Mouse (Mus musculus): Measurements from ENCODE around the gene Ddx18. TPM values are rescaled to one million over a fixed set of nuclear protein-coding genes. Genes with fewer than 3 reads are reported as not detected.

Gene Ddx18
- polyA plus RNA-seq, 1 experiment: 52.7 TPM

DNA sequence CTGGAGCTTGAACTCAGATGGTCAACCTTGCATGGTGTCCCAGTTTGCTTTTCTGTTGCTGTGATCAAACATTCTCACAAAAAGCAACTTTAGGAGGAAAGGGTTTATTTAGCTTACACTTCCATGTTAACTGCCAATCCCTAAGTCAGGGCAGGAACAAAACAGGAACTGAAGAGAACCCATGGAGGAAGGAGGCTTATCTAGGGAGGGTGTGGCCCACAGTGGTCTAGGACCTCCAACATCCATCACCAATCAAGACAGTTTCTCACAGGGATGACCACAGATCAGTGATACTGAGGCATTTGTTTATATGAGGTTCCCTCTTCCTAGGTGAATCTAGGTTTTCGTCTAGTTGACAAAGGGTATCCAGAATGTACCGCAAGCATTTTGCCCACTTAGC, 55.8 kb downstream of the Ddx18 start:
- TF ChIP-seq POLR2A (IDR thresholded peaks at IDR 0.05; ENCODE audit: control insufficient read depth, extremely low read depth, insufficient read depth, low read length, poor library complexity) (no peak), CTCF (IDR thresholded peaks at IDR 0.05; ENCODE audit: borderline replicate concordance, control insufficient read depth, extremely low read depth, insufficient read depth, low read length, poor library complexity) (no peak)
- DNase-seq: no peak
- Histone ChIP-seq H3K27me3 (ENCODE audit: control insufficient read depth, insufficient read depth, low read length) (no peaks in the 10 kb centered on the region), H3K36me3 (ENCODE audit: control insufficient read depth, insufficient read depth, low read length) (no peaks in the 10 kb centered on the region), H3K4me1 (replicated peaks; ENCODE audit: control insufficient read depth, insufficient read depth, low read length) (no peaks in the 10 kb centered on the region), H3K4me3 (ENCODE audit: control insufficient read depth, insufficient read depth, low read length) (no peak overlapping the region), H3K27ac (ENCODE audit: control insufficient read depth, insufficient read depth, low read length) (no peak overlapping the region)
- WGBS: 92% methylated on average over 2 of the region's 2 CpGs

- Histone ChIP-seq H3K4me1 (replicated peaks; ENCODE audit: control insufficient read depth, insufficient read depth, low read length) (no peaks in the 10 kb centered on the region), H3K27me3 (ENCODE audit: control insufficient read depth, insufficient read depth, low read length) (no peaks in the 10 kb centered on the region), H3K36me3 (ENCODE audit: control insufficient read depth, insufficient read depth, low read length) (no peaks in the 10 kb centered on the region), H3K27ac (ENCODE audit: control insufficient read depth, insufficient read depth, low read length) (no peak overlapping the region), H3K4me3 (ENCODE audit: control insufficient read depth, insufficient read depth, low read length) (no peak overlapping the region)
- no peak for TF ChIP-seq CTCF (IDR thresholded peaks at IDR 0.05; ENCODE audit: borderline replicate concordance, control insufficient read depth, extremely low read depth, insufficient read depth, low read length, poor library complexity)
- no peak for TF ChIP-seq POLR2A (IDR thresholded peaks at IDR 0.05; ENCODE audit: control insufficient read depth, extremely low read depth, insufficient read depth, low read length, poor library complexity)
- no peak for DNase-seq
- WGBS: 91% methylated on average over 2 of the region's 2 CpGs
Measured at GRCm38 (mm10) chr1:121511186-121511585, 56.6 kb downstream of the Ddx18 start.

DNA sequence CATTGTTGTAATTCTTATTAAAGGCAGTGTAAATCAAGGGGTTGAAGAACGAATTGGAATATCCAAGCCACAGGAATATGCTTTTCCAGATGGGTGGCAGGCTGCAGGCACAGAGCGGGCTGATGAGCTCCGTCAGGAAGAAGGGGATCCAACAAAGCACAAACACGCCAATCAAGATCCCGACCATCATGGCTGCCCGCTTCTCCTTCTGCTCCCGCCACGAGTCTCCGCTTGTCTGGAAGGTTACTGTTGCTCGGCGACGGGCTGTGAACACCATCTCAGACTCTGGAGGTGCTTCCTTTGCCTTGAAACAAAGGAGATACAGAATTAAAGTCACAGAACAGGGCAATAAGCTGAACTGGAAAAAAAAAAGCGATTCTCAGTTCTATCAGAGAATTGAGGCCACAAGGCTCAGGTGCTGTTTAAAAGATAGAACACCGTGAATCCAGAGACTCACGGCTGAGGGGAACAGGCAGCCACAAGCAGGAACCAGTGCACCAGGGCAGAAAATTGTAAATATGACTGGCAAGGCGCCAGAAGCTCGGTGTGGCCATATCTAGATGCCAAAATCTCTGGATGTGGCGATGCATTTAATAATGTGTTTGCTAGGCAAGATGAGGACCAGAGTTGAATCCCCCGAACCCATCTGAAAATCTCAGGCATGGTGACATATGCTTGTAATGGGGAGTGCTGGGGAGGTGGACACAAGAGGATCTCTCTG, 57.2 kb downstream of the Ddx18 start:
- no peaks in the 10 kb centered on the region for H3K27me3 ChIP-seq (ENCODE audit: control insufficient read depth, insufficient read depth, low read length)
- DNase-seq: no peak
- H3K36me3 ChIP-seq (ENCODE audit: control insufficient read depth, insufficient read depth, low read length): no peaks in the 10 kb centered on the region
- WGBS: 92% methylated on average over 19 of the region's 19 CpGs
- no peaks in the 10 kb centered on the region for H3K4me1 ChIP-seq (replicated peaks; ENCODE audit: control insufficient read depth, insufficient read depth, low read length)
- no peak overlapping the region for H3K4me3 ChIP-seq (ENCODE audit: control insufficient read depth, insufficient read depth, low read length)
- TF ChIP-seq CTCF (IDR thresholded peaks at IDR 0.05; ENCODE audit: borderline replicate concordance, control insufficient read depth, extremely low read depth, insufficient read depth, low read length, poor library complexity) (no peak), POLR2A (IDR thresholded peaks at IDR 0.05; ENCODE audit: control insufficient read depth, extremely low read depth, insufficient read depth, low read length, poor library complexity) (no peak)
- no peak overlapping the region for H3K27ac ChIP-seq (ENCODE audit: control insufficient read depth, insufficient read depth, low read length)

GRCm38 (mm10) chr1:121508729-121509128, 59.1 kb downstream of the Ddx18 start:
- Histone ChIP-seq H3K36me3 (ENCODE audit: control insufficient read depth, insufficient read depth, low read length) (no peaks in the 10 kb centered on the region), H3K27me3 (ENCODE audit: control insufficient read depth, insufficient read depth, low read length) (no peaks in the 10 kb centered on the region), H3K27ac (ENCODE audit: control insufficient read depth, insufficient read depth, low read length) (no peak overlapping the region), H3K4me3 (ENCODE audit: control insufficient read depth, insufficient read depth, low read length) (no peak overlapping the region), H3K4me1 (replicated peaks; ENCODE audit: control insufficient read depth, insufficient read depth, low read length) (no peaks in the 10 kb centered on the region)
- 30% methylated on average over 2 of the region's 2 CpGs for WGBS
- DNase-seq: no peak
- TF ChIP-seq POLR2A (IDR thresholded peaks at IDR 0.05; ENCODE audit: control insufficient read depth, extremely low read depth, insufficient read depth, low read length, poor library complexity) (no peak), CTCF (IDR thresholded peaks at IDR 0.05; ENCODE audit: borderline replicate concordance, control insufficient read depth, extremely low read depth, insufficient read depth, low read length, poor library complexity) (no peak)

Other genes starting within 250 kb of the Ddx18 start
- gene Insig2, start 235.4 kb downstream of the Ddx18 start, polyA plus RNA-seq (2012; rRNA removed): 27.5 and 27.6 TPM in 2 replicates
- gene Ccdc93, start 136.9 kb downstream of the Ddx18 start, polyA plus RNA-seq (2012; rRNA removed): 23.2 and 25.6 TPM in 2 replicates
- gene Htr5b, start 39.5 kb downstream of the Ddx18 start, polyA plus RNA-seq (2012; rRNA removed): 0.08 TPM in 1 of 2 replicates, not detected in the other